Mouse (Mus musculus): ENCODE measurements around the gene Coq10a.

Coq10a gene

DNA sequence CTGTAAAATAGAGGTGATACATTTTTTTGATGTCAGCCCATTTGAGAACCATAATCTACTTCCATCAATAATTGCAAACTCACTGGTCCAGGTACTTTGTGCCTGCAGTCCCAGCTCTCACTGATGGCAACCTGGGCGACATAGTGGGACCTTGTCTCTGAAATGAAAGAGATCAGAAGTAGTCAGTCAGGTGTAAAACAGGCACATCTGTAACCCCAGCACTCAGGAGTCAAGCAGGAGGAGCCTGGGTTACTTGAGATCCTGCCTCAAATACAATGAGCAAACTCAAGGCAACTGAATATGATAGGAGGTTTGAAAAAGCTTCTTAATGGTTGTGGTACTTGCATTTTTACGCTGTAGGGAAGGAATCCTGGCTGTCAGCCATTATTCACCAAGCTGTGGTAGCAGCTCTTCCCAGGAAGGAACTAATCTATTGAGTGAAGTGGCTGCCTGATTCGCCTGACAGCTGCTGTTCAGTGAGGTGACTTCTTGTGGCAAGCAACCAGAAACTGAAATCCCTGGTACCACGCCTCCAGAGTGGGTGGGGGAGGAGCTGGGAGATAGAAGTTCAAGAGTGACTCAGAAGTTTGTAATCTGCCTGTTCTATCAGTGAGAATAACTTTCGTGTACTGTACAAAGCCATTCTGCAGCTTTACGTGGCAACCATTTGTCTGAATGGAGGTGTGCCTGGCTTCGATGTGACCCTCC lies 24.1 kb downstream of the Coq10a start:
- in situ Hi-C loops (cut with MboI) = no loop called here

DNA sequence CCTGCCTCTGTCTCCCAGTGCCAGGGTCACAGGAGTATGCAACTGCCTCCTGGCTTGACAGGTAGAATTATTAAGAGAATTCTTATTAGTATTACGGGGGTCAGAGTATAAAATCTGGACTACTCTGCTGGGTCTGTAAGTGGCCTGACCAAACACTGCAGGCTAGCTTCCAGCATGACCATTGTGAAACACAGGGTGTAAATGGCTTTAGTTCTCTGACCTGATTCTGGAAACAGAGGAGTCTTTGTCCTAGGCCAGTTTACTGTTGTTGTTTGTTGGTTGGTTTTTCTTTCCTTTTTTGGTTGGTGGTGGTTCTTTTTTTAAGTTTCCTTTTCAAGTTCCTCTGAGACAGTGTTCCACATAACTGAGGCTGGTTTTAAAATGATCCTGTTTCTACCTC lies 25.4 kb downstream of the Coq10a start:
- in situ Hi-C loops (cut with MboI) = no loop called here

DNA sequence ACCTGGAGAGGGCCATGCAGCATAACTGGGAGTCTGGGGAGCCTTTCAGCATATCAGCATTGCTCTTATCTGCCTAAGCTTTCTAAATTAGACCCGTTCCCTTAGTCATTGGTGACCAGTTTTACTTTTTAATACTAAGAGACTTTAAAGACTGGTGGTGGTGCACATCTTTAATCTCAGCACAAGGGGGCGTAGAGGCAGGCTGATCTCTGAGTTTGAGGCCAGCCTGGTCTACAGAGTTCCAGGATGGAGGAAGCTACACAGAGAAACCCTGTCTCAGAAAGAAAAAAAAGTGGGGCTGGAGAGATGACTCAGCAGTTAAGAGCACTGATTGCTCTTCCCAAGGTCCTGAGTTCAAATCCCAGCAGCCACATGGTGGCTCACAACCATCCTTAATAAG lies 28.5 kb downstream of the Coq10a start:
- in situ Hi-C loops (cut with MboI) = no loop called here

DNA sequence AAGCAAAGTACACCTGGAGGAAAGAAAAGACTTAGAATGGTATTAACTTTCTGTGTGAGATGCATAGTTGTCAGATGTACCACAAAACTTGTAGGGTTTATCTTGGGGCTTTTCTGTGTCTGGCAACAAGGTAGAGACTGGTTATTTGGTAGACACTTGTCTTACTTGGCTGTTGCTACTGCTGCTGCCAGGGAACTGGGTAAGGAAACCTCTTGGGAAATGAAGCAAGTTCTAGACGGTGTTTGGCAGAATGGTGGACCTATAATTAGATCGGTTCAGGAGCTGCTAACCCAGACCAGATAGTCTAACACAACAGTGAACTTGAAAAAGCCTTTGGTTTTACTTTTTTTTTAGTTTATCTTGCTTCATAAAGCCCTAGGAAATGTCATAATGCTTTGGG lies 29.8 kb downstream of the Coq10a start:
- in situ Hi-C loops (cut with MboI) = loop anchor here (10.0 kb wide), 1 partner anchor 116 kb away; the partner anchor contains the start of gene Smarcc2

DNA sequence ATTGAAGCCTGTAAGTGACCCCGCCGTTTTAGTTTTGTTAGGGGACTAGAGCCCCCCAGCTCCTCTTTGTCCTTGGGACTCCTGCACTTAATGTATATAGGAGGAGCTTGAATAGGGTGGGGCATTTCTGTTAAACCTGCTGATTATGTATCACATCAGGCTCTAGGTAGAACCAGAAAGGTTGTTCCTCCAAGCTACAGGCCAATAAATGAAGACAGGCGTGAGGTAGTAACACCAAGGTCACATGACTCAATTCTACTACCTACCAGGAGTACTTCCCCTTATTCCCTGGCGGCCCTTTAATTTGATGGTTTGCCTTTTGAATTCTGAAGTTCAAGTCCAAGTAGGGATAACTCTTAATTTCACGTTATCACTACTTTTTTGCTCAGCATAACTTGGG lies 30.4 kb downstream of the Coq10a start:
- in situ Hi-C loops (cut with MboI) = loop anchor here (10.0 kb wide), 1 partner anchor 116 kb away; the partner anchor contains the start of gene Smarcc2

DNA sequence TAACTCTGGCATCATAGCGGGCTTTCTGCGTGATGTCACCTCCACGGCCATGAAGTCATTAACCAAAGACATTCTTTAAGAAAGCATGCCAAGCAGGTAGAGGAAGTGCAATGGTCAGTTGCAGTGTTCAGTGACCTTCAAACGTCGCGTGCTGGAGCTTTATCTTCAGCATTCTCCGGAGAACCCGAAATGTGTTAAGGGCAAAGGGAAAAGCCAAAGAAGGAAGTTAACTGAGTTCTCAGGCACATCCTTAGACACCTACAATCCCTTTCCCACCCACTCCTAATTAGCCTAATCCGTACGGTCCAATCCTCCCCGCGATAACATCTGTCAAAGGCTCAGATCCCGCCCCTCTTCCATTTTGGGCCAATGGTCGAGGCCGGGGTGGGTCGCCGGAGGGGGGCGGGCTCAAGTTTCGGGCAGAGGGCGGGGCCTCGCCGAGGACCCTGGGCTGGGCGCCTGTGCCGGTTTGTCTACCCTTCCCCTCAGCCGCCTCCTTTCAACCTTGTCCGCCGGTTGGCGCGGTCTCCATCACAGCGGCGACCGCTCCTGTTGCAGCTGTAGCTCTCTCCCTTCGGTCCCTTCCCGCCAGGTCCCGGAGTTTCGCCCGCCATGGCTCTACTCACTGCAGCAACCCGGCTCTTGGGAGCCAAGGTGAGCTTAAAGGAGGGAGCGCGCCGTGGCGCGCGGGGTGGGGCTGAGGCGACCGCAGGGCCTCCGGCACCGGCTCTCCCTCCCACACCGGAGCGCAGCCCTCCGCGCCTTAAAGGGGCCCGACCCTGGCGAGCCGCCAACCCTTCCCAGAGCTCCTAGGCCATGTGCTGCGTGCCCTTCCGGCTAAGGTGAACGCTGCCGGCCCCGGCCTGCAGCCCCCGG lies 31.3 kb downstream of the Coq10a start, which contains the start of gene Cs:
Cs (plus strand) TSS at position 429 of the 876 bp plus-strand sequence.
- in situ Hi-C loops (cut with MboI) = loop anchor here (10.0 kb wide), 1 partner anchor 117 kb away; the partner anchor contains the start of gene Smarcc2

DNA sequence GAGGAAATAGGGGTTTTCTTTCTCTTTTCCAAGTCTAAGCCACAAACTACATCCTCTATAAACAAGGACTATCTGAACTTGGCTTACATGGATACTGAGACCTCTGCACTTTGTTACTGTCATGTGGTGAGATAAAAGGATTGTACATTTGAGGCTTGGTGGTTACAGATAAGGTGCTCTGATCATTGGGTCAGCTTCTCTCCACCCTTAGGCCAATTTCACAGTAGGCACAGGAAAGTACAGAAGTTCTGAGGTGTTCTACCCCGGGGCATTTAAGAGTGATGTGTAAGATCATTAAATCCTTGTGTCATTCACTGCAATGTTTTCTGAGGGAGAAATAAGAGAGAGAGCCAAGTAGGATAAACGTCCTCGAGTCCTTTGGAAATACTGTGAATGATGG lies 32.2 kb downstream of the Coq10a start:
- in situ Hi-C loops (cut with MboI) = loop anchor here (10.0 kb wide), 1 partner anchor 118 kb away; the partner anchor contains the start of gene Smarcc2

DNA sequence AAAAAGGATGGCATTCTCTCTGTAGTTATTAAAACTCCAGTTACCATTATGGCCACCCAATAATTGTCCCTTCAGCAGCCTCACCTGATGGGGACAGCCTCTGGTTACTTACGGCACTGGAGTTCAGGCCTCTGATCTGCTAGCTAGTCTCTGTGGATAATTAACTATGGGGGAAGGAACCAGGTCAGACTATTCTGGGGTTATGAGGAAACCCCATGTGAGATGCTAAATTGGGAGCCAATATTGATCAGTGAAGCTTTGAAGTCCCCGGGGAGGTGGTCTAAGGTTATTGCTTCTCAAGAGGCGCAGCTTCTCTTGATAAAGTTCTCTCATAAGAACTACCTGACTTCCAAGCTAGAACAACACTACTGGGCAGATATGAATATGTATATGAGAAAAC lies 32.6 kb downstream of the Coq10a start:
- in situ Hi-C loops (cut with MboI) = loop anchor here (10.0 kb wide), 1 partner anchor 119 kb away; the partner anchor contains the start of gene Smarcc2

DNA sequence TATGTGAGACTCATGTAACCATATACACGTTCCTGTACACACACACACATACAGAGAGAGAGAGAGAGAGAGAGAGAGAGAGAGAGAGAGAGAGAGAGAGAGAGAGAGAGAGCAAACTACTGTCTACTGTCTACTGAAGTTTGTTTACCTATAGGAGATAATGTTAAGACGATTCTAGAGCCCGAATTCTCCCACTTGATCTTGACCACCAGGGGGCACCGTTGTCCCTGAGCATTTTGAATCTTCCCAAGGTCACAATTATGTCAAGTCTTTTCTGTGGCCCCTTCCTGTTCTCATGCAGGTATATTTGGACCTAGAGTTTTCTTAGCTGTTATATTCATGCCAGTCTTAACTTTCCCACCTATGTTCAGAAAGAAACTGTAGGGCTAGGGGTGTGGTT lies 33.2 kb downstream of the Coq10a start:
- in situ Hi-C loops (cut with MboI) = loop anchor here (10.0 kb wide), 1 partner anchor 119 kb away; the partner anchor contains the start of gene Smarcc2

DNA sequence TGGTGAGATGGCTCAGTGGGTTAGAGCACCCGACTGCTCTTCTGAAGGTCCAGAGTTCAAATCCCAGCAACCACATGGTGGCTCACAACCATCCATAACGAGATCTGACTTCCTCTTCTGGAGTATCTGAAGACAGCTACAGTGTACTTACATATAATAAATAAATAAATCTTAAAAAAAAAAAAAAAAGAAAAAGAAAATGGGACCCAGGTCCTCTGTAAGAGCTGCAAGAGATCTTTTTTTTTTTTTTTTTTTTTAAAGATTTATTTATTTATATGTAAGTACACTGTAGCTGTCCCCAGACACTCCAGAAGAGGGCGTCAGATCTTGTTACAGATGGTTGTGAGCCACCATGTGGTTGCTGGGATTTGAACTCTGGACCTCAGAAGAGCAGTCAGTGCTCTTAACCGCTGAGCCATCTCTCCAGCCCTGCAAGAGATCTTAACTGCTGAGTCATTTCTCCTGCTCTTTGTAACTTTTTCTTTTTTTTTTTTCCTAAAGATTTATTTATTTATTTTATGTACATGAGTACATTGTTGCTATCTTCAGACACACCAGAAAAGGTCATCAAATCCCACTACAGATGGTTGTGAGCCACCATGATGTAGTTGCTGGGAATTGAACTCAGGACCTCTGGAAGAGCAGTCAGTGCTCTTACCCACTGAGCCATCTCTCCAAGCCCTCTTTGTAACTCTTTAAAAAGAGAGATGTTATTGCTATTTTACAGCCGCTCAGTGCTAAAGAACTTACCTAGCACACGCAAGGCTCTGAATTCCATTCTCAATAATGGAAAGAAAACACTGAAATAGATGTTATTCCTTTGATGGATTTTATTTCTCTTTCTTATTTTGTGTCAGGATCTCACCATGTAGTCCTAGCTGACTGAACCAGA lies 36.2 kb downstream of the Coq10a start:
- in situ Hi-C loops (cut with MboI) = loop anchor here (10.0 kb wide), 1 partner anchor 122 kb away; the partner anchor contains the start of gene Smarcc2

DNA sequence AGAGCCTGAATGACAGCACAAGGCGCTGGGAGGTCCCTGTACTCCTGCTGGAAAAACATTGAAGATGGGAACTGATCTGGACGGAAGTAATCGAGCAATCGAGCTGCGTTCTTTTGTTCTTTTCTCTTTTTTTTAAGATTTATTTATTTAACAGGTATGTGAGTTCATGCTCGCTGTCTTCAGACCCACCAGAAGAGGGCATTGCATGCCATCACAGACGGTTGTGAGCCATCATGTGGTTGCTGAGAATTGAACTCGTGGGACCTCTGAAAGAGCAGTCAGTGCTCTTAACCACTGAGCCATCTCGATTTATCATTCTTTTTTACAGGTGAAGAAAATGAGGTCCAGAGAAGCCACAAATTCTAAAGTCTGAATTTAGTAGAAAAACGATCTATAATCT lies 41.2 kb downstream of the Coq10a start:
- in situ Hi-C loops (cut with MboI) = no loop called here

DNA sequence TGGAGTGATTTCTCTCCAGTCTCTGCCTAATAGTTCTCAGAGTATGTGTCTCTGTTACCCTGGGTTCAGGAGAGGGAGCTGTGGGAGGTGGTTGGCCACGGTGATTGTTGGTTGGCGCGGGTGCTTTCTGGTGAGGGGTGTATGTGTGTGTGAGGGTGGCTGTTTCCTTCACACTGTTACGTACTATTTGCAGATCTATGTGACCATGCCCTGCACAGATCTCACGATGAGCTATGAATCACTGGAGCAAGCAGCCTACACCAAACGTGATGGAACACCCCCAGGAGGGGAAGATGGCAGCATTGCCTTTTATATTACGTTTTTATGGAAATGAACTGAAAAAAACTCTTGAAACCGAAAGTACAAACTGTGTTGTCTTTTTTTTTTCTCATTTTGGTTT lies 42.0 kb downstream of the Coq10a start:
- in situ Hi-C loops (cut with MboI) = no loop called here

DNA sequence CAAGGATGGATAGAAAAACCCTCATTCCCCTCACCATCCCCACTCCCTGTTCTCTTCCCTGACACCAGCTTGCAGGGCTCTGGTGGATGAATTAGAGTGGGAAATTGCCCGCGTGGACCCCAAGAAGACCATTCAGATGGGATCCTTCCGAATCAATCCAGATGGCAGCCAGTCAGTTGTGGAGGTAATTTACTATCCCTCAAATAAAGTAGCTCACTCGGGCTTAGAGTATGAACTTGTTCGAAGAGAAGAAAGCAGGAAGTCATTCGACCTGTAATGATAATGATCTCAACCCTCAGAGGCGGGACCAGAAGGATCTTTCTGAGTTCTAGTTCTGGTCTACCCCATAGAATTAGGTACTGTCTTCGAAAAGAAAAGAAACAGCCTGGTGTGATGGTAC lies 45.3 kb downstream of the Coq10a start:
- in situ Hi-C loops (cut with MboI) = no loop called here

DNA sequence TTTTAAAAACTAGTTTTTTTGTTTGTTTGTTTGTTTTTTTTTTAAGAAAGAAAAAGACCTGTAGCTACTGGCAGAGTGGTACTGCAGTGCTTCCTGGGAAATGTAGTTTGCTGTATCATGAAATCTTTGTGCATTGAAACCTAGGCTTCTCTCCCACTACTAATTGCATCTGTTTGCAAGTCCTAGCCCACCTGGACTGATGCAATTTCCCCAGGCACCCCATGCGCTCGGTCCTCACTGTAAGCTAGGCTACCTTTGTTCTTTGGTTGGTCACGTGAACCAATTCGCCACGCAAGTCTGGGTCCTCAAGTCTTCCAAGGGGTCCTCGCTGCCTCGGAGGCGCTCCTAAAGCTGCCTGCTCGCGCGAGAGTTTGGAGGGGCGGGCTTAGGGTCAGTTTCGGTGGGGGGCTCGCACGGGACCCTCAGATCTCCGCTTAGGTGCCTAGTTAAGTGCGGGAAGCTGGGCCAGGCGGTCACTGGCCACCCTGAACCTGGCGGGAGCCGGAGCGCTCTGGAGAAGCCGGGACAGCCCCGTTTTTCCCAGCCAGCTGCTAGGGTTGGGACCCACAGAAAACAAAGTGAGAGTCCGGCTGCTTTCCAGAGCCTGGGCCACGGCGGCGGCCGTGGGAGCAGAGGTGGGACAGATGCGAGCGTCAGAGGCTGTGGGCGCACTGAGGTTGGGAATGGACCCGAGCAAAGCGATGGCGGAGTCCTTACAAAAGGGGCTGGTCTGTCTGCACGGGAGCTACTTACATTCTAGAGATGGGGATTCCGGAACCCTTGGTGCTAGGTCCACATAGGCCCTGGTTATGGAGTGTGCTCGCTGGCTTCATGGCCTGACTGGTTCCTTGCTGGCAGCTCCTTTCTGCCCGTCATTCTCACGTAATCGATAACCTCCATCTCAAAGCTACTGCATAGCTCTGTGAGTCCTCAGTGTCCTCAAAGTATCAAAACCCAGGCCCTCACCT lies 46.4 kb downstream of the Coq10a start, which contains the start of gene Cnpy2:
Cnpy2 (plus strand) TSS at position 319 of the 968 bp plus-strand sequence.
- in situ Hi-C loops (cut with MboI) = no loop called here

DNA sequence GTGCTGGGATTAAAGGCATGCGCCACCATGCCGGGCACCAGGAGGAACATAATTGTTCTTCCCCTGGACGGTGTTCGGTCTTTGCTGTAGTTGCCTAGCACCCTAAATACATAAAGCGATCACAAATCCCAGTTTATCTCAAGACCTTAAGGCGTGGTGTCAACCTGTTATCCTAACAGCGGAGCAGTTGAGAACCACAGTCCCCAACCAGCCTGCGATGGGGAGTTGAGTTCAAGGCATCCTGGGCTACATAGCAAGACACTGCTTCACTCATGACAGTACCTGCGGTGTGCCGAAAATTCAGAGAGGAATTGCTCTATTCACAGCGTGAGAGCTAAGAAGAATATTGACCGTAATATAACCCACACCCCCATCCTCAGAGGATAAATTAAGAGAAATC lies 47.2 kb downstream of the Coq10a start:
- in situ Hi-C loops (cut with MboI) = no loop called here

DNA sequence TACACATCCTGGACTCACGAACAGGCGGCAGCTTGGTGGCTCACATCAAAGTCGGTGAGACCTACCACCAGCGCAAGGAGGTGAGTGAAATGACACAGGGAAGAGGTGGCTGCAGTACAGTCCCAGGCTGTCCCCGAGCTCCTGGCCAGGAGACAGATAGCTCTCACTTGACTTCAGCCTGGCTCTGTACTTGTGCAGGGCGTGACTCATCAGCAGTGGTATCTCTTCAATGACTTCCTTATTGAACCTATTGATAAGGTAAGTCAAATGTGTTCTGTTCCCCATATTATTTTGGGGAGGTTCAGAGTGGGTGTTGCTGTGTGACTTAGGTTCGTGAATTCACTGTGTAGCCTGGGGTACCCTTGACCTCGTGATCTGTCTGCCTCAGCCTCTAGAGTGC lies 53.2 kb downstream of the Coq10a start:
- in situ Hi-C loops (cut with MboI) = no loop called here
